Mouse (Mus musculus) spleen, adult 2 months (tissue): ENCODE data around the gene Prph2.

Experiments
- CTCF ChIP-seq: fragments of 200-500 bp; IDR thresholded peaks from 2 replicates; pipeline ENCODE4 v1.5.1; 2011; ENCODE audit warnings: mild to moderate bottlenecking, inconsistent platforms; ENCODE audit not compliant: insufficient read depth, insufficient read length, insufficient replicate concordance; ENCODE audit errors: extremely low read depth
- POLR2A ChIP-seq: fragments of 200-500 bp; IDR thresholded peaks from 2 replicates; pipeline ENCODE4 v1.6.1; 2011; ENCODE audit warnings: low read depth, low read length, inconsistent platforms

- TF ChIP-seq CTCF = no peak
- TF ChIP-seq POLR2A = no peak
These were observed 4.9 kb downstream of the Prph2 start for GRCm38 (mm10) chr17:46915129-46915528.
